Mouse (Mus musculus) gastrocnemius, postnatal 25 days (tissue): Measurements from ENCODE around the gene Tsr2. TPM values are rescaled to one million over a fixed set of nuclear protein-coding genes. Genes with fewer than 3 reads are reported as not detected.

Source experiments
- DNase-seq: peaks from one replicate; pipeline ENCODE4 v3.0.0; 2022
- total RNA-seq, 2 experiments: library from RNA; stranded (reverse); gene quantifications; 1 replicate in 1 of 2; 2 replicates in 1 of 2; pipeline ENCODE4 v1.2.3; 2021

Gene Tsr2
- total RNA-seq, 2 experiments from 2014 or later = 7.1 to 7.4 TPM

- no peak for DNase-seq
These were observed 50.0 kb downstream of the Tsr2 start for GRCm38 (mm10) chrX:151046321-151046720.

GRCm38 (mm10) chrX:151045850-151046249 is 50.5 kb downstream of the Tsr2 start, which contains the start of gene Fgd1:
TSS of gene Fgd1 (plus strand) at chrX:151046150.
- DNase-seq = no peak

GRCm38 (mm10) chrX:151041223-151041622 is 55.1 kb downstream of the Tsr2 start:
- no peak for DNase-seq

Other genes starting within 250 kb of the Tsr2 start
- gene Gnl3l, start 79.2 kb downstream of the Tsr2 start, total RNA-seq = 10 to 100 TPM; 33.0 to 37.1 TPM
- 1 to 10 TPM; 1.8 to 2.3 TPM for gene Fgd1, start 50.4 kb downstream of the Tsr2 start, total RNA-seq
- 1 to 10 TPM in 1 of 2 experiments, under 1 TPM in 1; 0.54 to 1.0 TPM for gene Wnk3, start 101.5 kb upstream of the Tsr2 start, total RNA-seq
- gene Fam120c, start 247.6 kb upstream of the Tsr2 start, total RNA-seq = 10 to 100 TPM; 11.4 to 11.7 TPM